Mouse (Mus musculus) liver, embryonic 16.5 days (tissue): ENCODE data around the gene Krtcap2. TPM values are rescaled to one million over a fixed set of nuclear protein-coding genes. Genes with fewer than 3 reads are reported as not detected.

Experiments
- ATAC-seq: fragments of 200-750 bp; cut with Nextera tagmentation; 2 replicates; pipeline ENCODE4 v1.8.0; 2017; ENCODE audit warnings: low read depth, mild to moderate bottlenecking, moderate number of reproducible peaks, moderate library complexity
- H3K27ac ChIP-seq: fragments of 300-500 bp; sonication (generic); 2 replicates; pipeline ENCODE4 v1.5.1; 2014; ENCODE audit warnings: mild to moderate bottlenecking, low read length
- H3K27me3 ChIP-seq: fragments of 300-500 bp; sonication (generic); 2 replicates; pipeline ENCODE4 v1.6.1; 2014; ENCODE audit warnings: low read depth, low read length, mixed read lengths; ENCODE audit not compliant: control insufficient read depth, insufficient read depth
- H3K36me3 ChIP-seq: fragments of 300-500 bp; sonication (generic); 2 replicates; pipeline ENCODE4 v1.6.1; 2014; ENCODE audit warnings: mild to moderate bottlenecking; ENCODE audit not compliant: control insufficient read depth, insufficient read depth
- H3K4me1 ChIP-seq: fragments of 300-500 bp; sonication (generic); 2 replicates; pipeline ENCODE4 v1.6.1; 2014; ENCODE audit warnings: low read depth, low read length, mixed read lengths; ENCODE audit not compliant: control insufficient read depth
- H3K4me2 ChIP-seq: fragments of 300-500 bp; sonication (generic); 2 replicates; pipeline ENCODE4 v1.6.1; 2014; ENCODE audit warnings: low read depth, low read length, mixed read lengths
- H3K4me3 ChIP-seq: fragments of 300-500 bp; sonication (generic); 2 replicates; pipeline ENCODE4 v1.5.1; 2014; ENCODE audit warnings: low read depth, mild to moderate bottlenecking, low read length
- H3K9ac ChIP-seq: fragments of 300-500 bp; sonication (generic); 2 replicates; pipeline ENCODE4 v1.6.1; 2014; ENCODE audit warnings: low read depth, low read length
- H3K9me3 ChIP-seq: fragments of 300-500 bp; sonication (generic); replicated peaks from 2 replicates; pipeline ENCODE4 v1.6.1; 2016; ENCODE audit warnings: low read length; ENCODE audit not compliant: control insufficient read depth
- WGBS: fragments of 180-500 bp; shearing (Covaris S2); extraction: QIAGEN DNeasy Blood & Tissue Kit; methylation state at CpG from one replicate; pipeline ENCODE4 v1.1.7; 2014; ENCODE audit not compliant: insufficient replicate concordance; 5-methylcytosine and 5-hydroxymethylcytosine counted together
- polyA plus RNA-seq: library from polyadenylated mRNA; unstranded; fragments of >200 nt; fragmentation: Nextera tagmentation; extraction: Ambion mirVana; gene quantifications from 2 replicates; pipeline ENCODE4 v1.2.1, GENCODE M21; 2015

Gene Krtcap2
- polyA plus RNA-seq, 1 experiment from 2014 or later, result 129 TPM

DNA sequence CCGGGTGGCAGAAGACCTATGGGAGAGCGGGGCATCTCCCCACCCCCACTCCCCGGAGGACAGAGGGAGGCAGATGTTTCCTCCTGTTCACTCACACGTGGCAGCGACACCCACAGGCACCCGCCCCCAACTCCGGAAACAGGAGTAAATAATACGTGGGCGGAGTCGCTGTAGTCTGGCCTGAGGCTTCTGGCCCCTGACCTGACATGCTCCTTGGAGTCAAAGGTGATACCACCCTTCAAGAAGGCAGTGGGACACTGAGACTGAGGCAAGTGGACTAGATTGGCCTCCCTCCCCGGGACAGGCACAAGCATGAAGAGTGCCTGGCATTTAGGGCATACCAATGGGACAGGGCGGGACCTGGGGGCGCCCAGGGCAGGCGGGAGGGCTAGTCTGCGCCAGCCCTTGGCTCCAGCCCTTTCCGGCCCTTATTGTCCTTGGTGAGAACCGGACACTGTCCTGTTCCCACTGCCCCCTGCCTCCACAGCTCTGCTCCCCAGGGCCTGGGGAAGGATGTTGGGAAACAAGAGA is 5.7 kb downstream of the Krtcap2 start:
- Histone ChIP-seq H3K9ac (no peak overlapping the region), H3K4me2 (peak overlapping the region; percentile 32; the same call in 1 of the 2 replicates), H3K36me3 (no peaks in the 10 kb centered on the region), H3K4me3 (no peak overlapping the region), H3K4me1 (peaks cover 17% of the 10 kb centered on the region), H3K27me3 (peaks cover 6% of the 10 kb centered on the region), H3K9me3 (no peaks in the 10 kb centered on the region), H3K27ac (no peak overlapping the region)
- 3% methylated on average over 17 of the region's 17 CpGs for WGBS
- ATAC-seq, result peak; percentile 60

DNA sequence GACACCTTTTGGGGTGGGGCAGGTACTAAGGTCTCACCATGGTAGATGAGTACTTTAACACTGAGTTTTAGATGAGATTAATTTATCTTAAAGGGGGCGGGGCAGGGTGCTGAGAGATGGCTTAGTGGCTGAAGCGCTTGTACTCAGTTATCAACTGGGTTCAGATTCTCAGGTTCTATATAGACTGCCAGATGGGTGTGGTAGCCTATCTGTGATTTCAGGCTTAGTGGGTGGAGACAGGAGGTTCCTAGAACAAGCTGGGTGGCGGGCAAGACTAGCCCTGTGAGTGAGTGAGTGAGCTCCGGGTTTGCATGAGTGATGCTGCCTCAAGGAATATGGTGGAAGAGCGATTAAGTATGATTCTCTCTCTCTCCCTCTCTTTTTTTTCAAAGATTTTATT is 9.2 kb downstream of the Krtcap2 start:
- ATAC-seq, result no peak
- 46% methylated on average over 5 of the region's 5 CpGs for WGBS

DNA sequence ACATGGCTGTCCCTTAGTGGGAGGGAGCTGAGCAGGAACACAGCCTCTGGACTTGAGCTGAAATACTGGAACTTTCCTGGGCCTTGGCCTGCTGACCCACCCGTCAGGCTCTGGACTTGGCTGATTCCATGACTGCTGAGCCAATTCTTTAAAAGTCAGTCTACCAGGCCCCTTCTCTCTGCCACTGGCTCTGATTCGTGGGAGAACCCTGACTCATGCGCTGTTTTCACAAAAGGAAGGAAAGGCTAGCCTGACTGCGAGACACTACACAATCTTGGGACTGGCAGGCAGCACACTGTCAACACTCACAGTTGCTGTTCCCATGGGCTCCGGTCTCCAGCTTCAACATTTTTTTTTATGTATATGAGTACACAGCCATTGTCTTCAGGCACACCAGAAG is 10.4 kb downstream of the Krtcap2 start:
- no peak for ATAC-seq
- peaks cover 8% of the 10 kb centered on the region for H3K27me3 ChIP-seq
- H3K9me3 ChIP-seq, result no peaks in the 10 kb centered on the region
- WGBS, result 50% methylated on average over 5 of the region's 5 CpGs
- no peak overlapping the region for H3K4me3 ChIP-seq
- H3K9ac ChIP-seq, result no peak overlapping the region
- H3K36me3 ChIP-seq, result no peaks in the 10 kb centered on the region
- H3K27ac ChIP-seq, result no peak overlapping the region
- H3K4me1 ChIP-seq, result peaks cover 5% of the 10 kb centered on the region
- H3K4me2 ChIP-seq, result no peak overlapping the region

More for the DNA sequence above, 9.2 kb downstream of the Krtcap2 start:
- no peaks in the 10 kb centered on the region for H3K36me3 ChIP-seq
- H3K4me2 ChIP-seq, result no peak overlapping the region
- peaks cover 12% of the 10 kb centered on the region for H3K4me1 ChIP-seq
- no peak overlapping the region for H3K4me3 ChIP-seq
- peaks cover 8% of the 10 kb centered on the region for H3K27me3 ChIP-seq
- no peaks in the 10 kb centered on the region for H3K9me3 ChIP-seq
- no peak overlapping the region for H3K27ac ChIP-seq
- H3K9ac ChIP-seq, result no peak overlapping the region

DNA sequence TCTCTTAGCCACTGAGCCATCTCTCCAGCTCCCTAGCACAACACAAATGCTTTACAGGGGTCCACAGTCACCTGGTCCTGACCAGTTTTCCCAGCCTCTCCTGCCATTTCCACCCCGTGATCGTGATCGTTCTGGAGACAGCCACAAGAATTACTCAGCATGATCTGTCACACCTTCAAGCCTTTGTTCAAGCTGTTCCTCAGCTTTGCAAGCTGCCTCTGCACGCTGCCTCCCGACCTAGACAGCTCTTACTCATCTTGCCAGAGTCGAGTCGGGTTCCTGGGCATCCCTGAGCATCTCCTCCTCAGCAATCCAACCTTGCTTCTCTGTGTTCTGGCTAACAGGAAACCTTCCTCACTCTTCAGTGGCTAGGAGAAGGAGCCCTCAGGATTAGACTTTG is 13.3 kb downstream of the Krtcap2 start, which contains the start of gene Dpm3:
Gene Dpm3, plus strand, starts transcription at position 283 of the 400 bp plus-strand sequence.
- H3K36me3 ChIP-seq, result no peaks in the 10 kb centered on the region
- no peak within 1 kb of the TSS for H3K27ac ChIP-seq
- H3K4me1 ChIP-seq, result no peaks in the 10 kb centered on the region; the same call in 1 of the 2 replicates
- H3K9me3 ChIP-seq, result no peaks in the 10 kb centered on the region
- 45% methylated on average over 7 of the region's 7 CpGs for WGBS
- no peak for ATAC-seq
- no peak within 1 kb of the TSS for H3K4me2 ChIP-seq
- H3K27me3 ChIP-seq, result 0 out of 2 replicates have a peak, but pooled peaks cover 2% of the 10 kb centered on the region
- H3K4me3 ChIP-seq, result no peak within 1 kb of the TSS
- no peak within 1 kb of the TSS for H3K9ac ChIP-seq

DNA sequence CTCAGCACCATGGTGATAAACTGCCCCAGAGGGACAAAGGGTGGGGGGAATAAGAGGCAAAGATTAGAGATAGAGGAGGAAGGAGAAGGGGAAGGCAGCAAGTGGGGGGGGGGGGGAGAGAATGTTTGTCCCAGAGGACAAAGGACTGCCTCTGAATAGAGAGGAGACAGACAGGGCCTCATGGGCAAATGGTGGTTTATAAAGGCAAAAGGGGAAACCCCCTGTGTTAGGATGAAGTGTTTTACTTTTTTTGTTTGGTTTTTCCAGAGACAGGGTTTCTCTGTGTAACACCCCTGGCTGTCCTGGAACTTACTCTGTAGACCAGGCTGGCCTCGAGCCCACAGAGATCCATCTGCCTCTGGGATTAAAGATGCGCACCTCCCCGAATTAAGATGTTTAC is 14.4 kb downstream of the Krtcap2 start:
- WGBS, result 55% methylated on average over 3 of the region's 3 CpGs
- no peaks in the 10 kb centered on the region for H3K9me3 ChIP-seq
- no peaks in the 10 kb centered on the region for H3K4me1 ChIP-seq
- no peak overlapping the region for H3K4me3 ChIP-seq
- no peaks in the 10 kb centered on the region for H3K36me3 ChIP-seq
- no peak overlapping the region for H3K9ac ChIP-seq
- 0 out of 2 replicates have a peak, but pooled peaks cover 2% of the 10 kb centered on the region for H3K27me3 ChIP-seq
- H3K27ac ChIP-seq, result no peak overlapping the region
- H3K4me2 ChIP-seq, result no peak overlapping the region
- ATAC-seq, result no peak

DNA sequence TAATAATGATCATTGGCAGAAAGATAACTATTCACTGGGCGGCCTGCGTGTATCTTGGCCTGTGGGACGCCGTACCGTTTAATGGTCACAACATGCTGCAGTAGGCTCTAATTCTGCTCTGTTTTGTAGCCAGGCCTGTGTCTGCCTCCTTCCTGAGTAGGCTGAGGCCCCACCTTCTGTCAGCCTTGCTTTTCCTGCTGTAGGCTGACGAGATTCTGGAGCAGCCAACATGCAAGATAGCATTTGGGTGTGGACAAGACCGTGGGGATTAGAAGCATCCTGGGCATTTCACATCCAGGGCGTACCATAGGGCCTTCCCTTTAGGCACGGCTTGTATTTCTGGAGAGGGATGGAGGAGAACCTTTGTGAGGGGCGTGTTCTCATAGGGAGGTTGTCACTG is 16.7 kb downstream of the Krtcap2 start:
- Histone ChIP-seq H3K27me3 (0 out of 2 replicates have a peak, but pooled peaks cover 2% of the 10 kb centered on the region), H3K36me3 (no peaks in the 10 kb centered on the region), H3K9ac (no peak overlapping the region), H3K4me1 (peaks cover 7% of the 10 kb centered on the region), H3K9me3 (no peaks in the 10 kb centered on the region), H3K4me3 (no peak overlapping the region), H3K27ac (no peak overlapping the region), H3K4me2 (no peak overlapping the region)
- no peak for ATAC-seq
- 42% methylated on average over 10 of the region's 10 CpGs for WGBS

DNA sequence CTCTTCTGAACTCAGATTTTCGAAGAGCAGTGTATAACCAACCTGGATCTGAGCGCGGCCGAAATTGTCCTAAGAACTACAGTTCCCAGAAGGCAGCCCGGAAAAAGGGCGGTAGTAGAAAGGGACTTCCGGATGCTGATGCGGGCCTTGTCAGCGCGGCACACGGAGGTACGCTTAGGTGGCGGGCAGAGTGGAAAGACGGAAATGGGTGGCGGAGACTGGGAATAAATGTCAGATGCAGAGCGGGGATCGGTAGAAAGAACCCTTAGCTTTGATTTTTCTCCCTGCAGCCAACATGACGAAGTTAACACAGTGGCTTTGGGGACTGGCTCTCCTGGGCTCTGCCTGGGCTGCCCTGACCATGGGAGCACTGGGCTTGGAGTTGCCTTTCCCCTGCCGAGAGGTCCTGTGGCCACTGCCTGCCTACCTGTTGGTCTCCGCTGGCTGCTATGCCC is 20.7 kb downstream of the Krtcap2 start:
- Histone ChIP-seq H3K27me3 (no peaks in the 10 kb centered on the region), H3K4me2 (peak overlapping the region; percentile 88), H3K4me3 (peak overlapping the region; percentile 80), H3K9me3 (no peaks in the 10 kb centered on the region), H3K9ac (peak overlapping the region; percentile 79), H3K27ac (peak overlapping the region; percentile 60; the same call in 1 of the 2 replicates), H3K4me1 (peaks cover 23% of the 10 kb centered on the region), H3K36me3 (no peaks in the 10 kb centered on the region)
- ATAC-seq, result peak; percentile 81
- WGBS, result under 1% methylated on average over 20 of the region's 20 CpGs

DNA sequence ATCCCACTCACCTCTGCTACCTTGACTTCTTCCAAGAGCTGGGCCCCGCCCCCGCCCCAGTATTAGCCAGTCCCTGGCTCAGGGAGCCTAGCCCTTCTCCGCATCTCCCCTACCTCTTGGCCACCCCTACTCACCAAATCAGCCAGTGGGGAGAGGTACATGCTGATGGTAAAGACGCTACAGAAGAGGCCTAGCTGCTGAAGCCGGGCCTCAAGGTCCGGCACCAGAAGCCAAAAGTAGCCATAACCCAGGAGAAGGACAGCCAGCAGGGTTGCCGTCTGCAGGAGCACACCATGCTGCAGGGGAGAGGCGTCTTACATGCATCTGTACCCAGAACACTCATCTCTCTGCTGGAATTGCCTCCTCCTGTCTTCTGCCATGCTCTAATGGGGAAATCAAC is 23.1 kb downstream of the Krtcap2 start:
- no peak overlapping the region for H3K4me3 ChIP-seq
- ATAC-seq, result no peak

DNA sequence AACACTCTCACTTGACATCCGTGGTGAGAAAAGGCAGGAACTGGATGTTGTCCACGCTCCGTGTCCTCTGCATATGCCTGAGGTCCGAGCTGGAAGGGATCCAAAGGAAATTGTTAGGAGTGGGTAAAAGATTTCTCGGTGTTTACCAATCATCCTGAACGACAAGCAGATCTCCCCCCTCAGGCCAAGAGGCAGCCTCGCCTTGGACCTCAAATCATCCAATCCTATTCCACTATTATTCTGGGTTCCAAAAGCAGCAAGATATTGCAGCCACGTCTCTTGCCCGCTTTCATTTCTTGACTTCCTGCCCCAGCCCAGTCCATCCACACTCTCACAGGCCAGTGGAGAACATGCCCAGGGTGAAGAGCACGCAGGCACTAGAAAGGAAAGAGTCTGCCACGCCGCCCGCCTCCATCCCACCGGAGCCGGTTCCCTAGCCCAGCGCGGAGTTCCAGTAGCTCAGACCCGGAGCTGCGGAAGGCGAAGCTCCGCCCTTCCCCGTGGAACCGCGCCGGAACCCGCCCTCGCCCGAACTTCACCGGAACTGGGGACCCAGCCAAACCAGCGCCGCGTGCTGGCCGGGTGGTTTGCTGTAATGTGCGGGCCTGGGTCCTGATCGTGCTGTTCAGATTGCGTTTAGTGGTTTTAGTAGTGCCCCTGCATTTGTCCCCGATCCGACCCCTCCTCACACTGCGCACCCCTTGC is 24.4 kb downstream of the Krtcap2 start, which contains the start of gene Slc50a1:
Gene Slc50a1, minus strand, starts transcription at position 520 of the 705 bp plus-strand sequence.
- peak within 1 kb of the TSS; percentile 81 for H3K4me2 ChIP-seq
- H3K9me3 ChIP-seq, result no peaks in the 10 kb centered on the region
- no peaks in the 10 kb centered on the region for H3K36me3 ChIP-seq
- peak within 1 kb of the TSS; percentile 68 for H3K9ac ChIP-seq
- 1% methylated on average over 39 of the region's 39 CpGs for WGBS
- H3K4me1 ChIP-seq, result peaks cover 23% of the 10 kb centered on the region
- peak within 1 kb of the TSS; percentile 51 for H3K27ac ChIP-seq
- ATAC-seq, result peak; percentile 64
- H3K4me3 ChIP-seq, result peak within 1 kb of the TSS; percentile 70
- no peaks in the 10 kb centered on the region for H3K27me3 ChIP-seq

More for the DNA sequence above, 23.1 kb downstream of the Krtcap2 start:
- H3K4me2 ChIP-seq, result no peak overlapping the region
- H3K9ac ChIP-seq, result no peak overlapping the region
- H3K36me3 ChIP-seq, result no peaks in the 10 kb centered on the region
- no peaks in the 10 kb centered on the region for H3K9me3 ChIP-seq
- WGBS, result 71% methylated on average over 8 of the region's 8 CpGs
- H3K27ac ChIP-seq, result no peak overlapping the region
- no peaks in the 10 kb centered on the region for H3K27me3 ChIP-seq
- H3K4me1 ChIP-seq, result peaks cover 23% of the 10 kb centered on the region
